Mouse (Mus musculus): ENCODE data around the gene Robo1. TPM values are rescaled to one million over a fixed set of nuclear protein-coding genes. Genes with fewer than 3 reads are reported as not detected.

Robo1 gene
- polyA plus RNA-seq, 1 experiment from 2014 or later: 23.7 TPM

DNA sequence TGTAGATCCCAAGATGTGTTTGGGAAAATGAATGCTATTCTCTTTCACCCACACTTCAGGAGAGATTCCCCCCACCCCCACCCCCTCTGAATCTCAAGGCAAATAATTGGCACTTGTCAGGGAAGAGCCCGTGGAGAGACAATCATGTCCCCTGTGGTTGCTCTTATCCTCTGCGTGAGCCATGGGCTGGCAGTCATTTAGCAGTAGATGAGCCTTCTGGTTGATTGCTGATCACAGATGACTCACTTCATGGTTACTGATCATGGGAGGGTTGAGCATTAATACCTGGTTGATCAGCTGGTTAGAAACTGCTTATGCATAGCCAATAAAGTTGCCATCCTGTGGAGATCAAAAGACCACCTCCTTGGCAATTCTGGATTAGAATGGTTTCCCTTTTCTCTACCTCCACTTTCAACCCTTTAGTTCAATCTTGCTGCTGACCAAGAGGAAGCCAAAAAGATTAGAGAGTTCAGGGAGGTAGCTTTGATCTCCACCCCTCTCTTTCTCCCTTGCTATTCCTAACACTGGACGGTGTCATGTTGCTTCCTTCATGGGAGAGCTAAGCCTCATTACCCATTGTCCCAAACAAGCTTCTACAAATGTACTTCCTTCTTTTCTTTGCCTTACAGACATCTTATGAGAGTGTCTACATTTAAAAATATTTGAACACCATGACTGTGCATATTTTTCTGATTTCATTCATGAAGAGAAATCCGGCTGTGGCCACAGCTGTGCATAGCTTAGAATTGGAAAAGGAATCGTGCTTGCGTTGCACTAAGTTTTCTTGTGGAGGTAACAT, 362.3 kb downstream of the Robo1 start:
- Histone ChIP-seq H3K27me3 (replicated peaks) (no peaks in the 10 kb centered on the region), H3K27ac (no peak overlapping the region), H3K36me3 (no peaks in the 10 kb centered on the region), H3K4me2 (no peak overlapping the region), H3K9ac (no peak overlapping the region), H3K9me3 (no peaks in the 10 kb centered on the region), H3K4me1 (no peaks in the 10 kb centered on the region), H3K4me3 (replicated peaks) (no peak overlapping the region)
- 60% methylated on average over 6 of the region's 6 CpGs for WGBS
- no peak for ATAC-seq (ENCODE audit: insufficient read depth, low FRiP score, low read depth)

DNA sequence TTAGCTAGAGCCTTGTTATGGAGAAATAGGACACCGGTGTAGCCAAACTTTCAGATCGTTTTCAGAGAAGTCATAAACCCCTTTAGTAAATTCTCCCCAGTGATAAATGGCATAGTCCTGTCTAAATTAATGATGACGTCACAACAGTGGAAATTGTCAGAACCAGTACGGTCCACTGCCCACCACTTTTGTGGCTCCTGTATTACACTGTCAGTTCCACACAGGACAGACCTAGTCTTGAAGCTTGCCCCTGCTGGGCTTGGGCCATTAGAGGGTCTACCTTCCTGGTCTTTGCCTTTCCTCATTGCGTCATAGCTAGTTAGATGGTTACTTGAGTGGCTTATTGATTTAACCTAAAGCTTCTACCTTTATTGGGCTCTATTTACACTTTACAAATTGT, 369.1 kb downstream of the Robo1 start:
- no peaks in the 10 kb centered on the region for H3K9me3 ChIP-seq
- no peak for ATAC-seq (ENCODE audit: insufficient read depth, low FRiP score, low read depth)
- H3K36me3 ChIP-seq: no peaks in the 10 kb centered on the region
- H3K27ac ChIP-seq: no peak overlapping the region
- H3K4me3 ChIP-seq (replicated peaks): no peak overlapping the region
- H3K4me1 ChIP-seq: no peaks in the 10 kb centered on the region
- no peaks in the 10 kb centered on the region for H3K27me3 ChIP-seq (replicated peaks)
- 67% methylated on average over 5 of the region's 5 CpGs for WGBS
- H3K4me2 ChIP-seq: no peak overlapping the region
- H3K9ac ChIP-seq: no peak overlapping the region

DNA sequence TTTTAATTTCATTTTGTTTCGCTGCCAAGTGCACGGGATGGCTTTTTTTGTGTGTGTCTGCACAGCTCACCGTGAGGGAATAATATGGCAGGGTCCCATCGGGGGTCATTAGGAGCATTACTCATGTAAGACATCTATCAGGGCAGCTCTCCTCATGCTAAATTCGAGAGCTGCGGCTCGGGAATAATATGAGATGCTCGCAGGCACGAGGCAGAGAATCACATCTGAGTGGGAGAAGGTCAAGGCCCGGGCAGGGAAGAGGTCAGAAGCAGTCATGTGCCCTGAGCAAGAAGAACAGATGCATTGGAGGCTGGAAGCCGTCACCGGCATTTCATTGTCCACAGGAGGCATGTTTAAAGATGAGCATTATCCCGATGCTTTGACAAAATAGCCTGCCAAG, 370.3 kb downstream of the Robo1 start:
- 32% methylated on average over 13 of the region's 13 CpGs for WGBS
- H3K4me2 ChIP-seq: no peak overlapping the region
- no peak overlapping the region for H3K4me3 ChIP-seq (replicated peaks)
- no peak overlapping the region for H3K9ac ChIP-seq
- H3K36me3 ChIP-seq: no peaks in the 10 kb centered on the region
- no peak overlapping the region for H3K27ac ChIP-seq
- no peak for ATAC-seq (ENCODE audit: insufficient read depth, low FRiP score, low read depth)
- no peaks in the 10 kb centered on the region for H3K4me1 ChIP-seq
- no peaks in the 10 kb centered on the region for H3K27me3 ChIP-seq (replicated peaks)
- H3K9me3 ChIP-seq: no peaks in the 10 kb centered on the region

DNA sequence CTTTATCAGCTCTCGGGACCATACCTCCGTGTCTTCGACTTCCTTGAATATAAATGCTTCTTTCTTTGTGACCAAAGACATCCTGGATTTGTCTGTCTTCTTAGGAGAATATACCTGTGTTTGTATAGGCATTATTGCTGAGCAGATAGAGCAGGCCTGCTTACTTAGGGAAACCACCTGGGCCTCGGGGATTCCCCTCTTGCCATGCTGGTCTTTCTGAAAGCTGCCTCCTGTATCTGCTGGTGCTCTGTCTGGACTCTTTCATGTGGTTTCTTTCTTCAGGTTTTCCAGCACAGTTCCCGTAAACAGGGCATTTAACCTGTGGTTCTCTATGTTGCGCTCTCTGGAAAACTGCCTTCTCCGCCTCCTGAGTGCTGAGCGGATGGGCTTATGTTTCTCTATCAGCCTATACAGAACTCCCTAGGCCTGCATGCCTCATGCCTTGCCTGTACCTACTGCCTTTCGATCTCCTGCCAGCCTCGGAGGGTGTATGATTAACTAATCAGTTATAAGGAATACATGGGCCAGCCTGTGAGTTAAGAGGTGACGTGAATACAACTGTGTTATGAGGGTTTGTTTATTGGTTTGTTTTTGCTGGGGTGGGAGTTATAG, 370.9 kb downstream of the Robo1 start:
- 64% methylated on average over 11 of the region's 11 CpGs for WGBS
- H3K36me3 ChIP-seq: no peaks in the 10 kb centered on the region
- no peaks in the 10 kb centered on the region for H3K4me1 ChIP-seq
- no peak overlapping the region for H3K27ac ChIP-seq
- no peak for ATAC-seq (ENCODE audit: insufficient read depth, low FRiP score, low read depth)
- H3K9me3 ChIP-seq: no peaks in the 10 kb centered on the region
- H3K4me3 ChIP-seq (replicated peaks): no peak overlapping the region
- no peak overlapping the region for H3K9ac ChIP-seq
- no peak overlapping the region for H3K4me2 ChIP-seq
- no peaks in the 10 kb centered on the region for H3K27me3 ChIP-seq (replicated peaks)

DNA sequence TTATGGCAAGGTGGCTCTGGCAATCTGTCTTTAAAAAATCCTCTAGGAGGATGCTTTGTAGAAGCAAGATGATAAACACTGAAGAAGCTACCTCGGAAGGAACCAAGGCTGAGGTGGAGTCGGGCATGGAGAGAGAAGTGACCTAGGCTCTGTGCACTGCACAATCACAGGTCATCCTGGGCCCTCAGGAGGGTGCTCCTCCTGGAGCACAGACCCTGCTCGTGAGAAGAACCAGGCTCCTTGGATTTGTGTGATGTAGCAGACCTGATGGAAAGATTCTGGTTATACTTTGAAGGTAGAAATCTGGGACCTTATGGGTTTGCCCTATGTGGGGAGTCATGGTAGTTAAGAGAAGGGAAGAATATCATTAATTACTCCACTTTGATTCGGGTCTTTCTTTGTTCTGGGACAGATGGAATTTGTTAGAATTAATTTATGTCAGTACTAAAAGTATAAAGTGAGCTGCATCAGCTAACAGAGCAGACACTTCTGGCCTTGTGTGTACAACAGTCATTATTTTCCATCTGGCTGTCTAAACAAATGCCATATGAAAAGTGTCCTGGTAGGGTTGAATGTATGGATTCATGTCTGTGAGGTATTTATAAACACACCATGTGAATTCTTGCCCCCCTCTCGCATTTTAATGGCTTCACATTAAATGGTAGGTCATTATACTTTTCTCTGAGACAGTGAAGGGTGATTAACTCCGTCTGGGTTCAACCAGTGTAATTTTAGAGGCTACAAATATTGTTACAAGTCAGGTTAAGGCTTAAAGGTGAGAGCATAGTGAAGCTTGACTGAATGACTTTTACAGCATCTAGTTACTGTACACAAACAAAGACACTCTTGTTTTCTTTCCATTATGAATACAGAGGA, 377.7 kb downstream of the Robo1 start:
- no peak overlapping the region for H3K4me3 ChIP-seq (replicated peaks)
- no peak overlapping the region for H3K27ac ChIP-seq
- WGBS: 26% methylated on average over 6 of the region's 6 CpGs
- no peak overlapping the region for H3K9ac ChIP-seq
- 0 out of 2 replicates have a peak overlapping the region, but pooled peaks have one; percentile 28 for H3K4me2 ChIP-seq
- H3K27me3 ChIP-seq (replicated peaks): no peaks in the 10 kb centered on the region
- ATAC-seq (ENCODE audit: insufficient read depth, low FRiP score, low read depth): peak; percentile 30; the same call in 1 of the 2 replicates
- H3K36me3 ChIP-seq: no peaks in the 10 kb centered on the region
- no peaks in the 10 kb centered on the region for H3K9me3 ChIP-seq
- peaks cover 15% of the 10 kb centered on the region; the same call in 1 of the 2 replicates for H3K4me1 ChIP-seq

DNA sequence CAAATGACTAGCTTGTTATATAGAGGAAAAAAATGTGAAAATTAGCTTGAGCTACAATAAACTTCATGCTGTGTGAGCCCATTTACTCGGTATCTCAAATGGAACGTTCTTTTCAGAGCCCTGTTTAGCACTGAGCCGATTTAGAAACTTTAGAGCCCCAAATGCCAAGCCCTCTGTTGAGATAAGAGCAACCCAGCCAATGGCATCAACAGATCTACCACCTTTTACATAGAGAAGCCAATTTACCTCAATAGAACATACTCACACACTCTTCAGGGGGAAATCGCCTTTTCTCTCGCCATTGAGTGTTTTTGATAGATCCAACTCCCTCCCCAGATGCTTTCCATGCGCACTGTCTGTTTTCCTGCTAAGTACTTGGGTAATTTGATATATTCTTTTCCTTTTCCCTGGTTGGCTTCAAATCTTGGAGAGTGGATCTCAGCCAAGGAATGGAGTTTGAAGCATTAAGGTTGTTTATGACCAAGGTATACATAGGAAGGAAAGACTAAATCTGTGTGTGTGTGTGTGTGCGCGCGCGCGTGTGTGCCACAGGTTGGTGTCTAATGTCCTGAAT, 378.5 kb downstream of the Robo1 start:
- 0 out of 2 replicates have a peak, but pooled peaks have one; percentile 18 for ATAC-seq (ENCODE audit: insufficient read depth, low FRiP score, low read depth)
- Histone ChIP-seq H3K27ac (peak overlapping the region; percentile 36), H3K27me3 (replicated peaks) (no peaks in the 10 kb centered on the region), H3K9me3 (no peaks in the 10 kb centered on the region), H3K9ac (no peak overlapping the region), H3K4me3 (replicated peaks) (no peak overlapping the region), H3K36me3 (no peaks in the 10 kb centered on the region), H3K4me2 (peak overlapping the region; percentile 28), H3K4me1 (peaks cover 15% of the 10 kb centered on the region; the same call in 1 of the 2 replicates)
- 52% methylated on average over 11 of the region's 11 CpGs for WGBS

DNA sequence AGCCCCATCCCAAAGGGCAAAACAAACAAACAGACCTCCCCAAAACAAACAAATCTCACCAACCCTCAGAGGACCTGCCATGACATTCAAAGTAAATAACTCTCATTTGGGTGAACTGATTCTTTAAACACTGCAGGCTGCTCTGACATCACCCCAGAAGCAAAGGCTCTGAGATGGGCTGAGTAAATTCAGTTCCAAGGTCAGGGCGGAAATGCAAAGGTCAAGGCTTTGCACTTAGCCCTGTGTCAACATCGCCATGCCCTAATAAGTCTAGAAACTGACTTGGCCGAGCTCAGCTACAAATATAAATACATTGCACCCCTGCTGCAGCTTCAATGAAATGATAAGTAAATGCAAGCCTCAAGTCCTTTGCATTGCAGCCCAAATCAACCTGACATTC, 379.5 kb downstream of the Robo1 start:
- Histone ChIP-seq H3K27ac (peak overlapping the region; percentile 3; the same call in 1 of the 2 replicates), H3K4me3 (replicated peaks) (no peak overlapping the region), H3K36me3 (no peaks in the 10 kb centered on the region), H3K27me3 (replicated peaks) (no peaks in the 10 kb centered on the region), H3K9me3 (no peaks in the 10 kb centered on the region), H3K4me1 (peaks cover 15% of the 10 kb centered on the region; the same call in 1 of the 2 replicates), H3K4me2 (no peak overlapping the region), H3K9ac (no peak overlapping the region)
- ATAC-seq (ENCODE audit: insufficient read depth, low FRiP score, low read depth): no peak
- 32% methylated on average over 3 of the region's 3 CpGs for WGBS

DNA sequence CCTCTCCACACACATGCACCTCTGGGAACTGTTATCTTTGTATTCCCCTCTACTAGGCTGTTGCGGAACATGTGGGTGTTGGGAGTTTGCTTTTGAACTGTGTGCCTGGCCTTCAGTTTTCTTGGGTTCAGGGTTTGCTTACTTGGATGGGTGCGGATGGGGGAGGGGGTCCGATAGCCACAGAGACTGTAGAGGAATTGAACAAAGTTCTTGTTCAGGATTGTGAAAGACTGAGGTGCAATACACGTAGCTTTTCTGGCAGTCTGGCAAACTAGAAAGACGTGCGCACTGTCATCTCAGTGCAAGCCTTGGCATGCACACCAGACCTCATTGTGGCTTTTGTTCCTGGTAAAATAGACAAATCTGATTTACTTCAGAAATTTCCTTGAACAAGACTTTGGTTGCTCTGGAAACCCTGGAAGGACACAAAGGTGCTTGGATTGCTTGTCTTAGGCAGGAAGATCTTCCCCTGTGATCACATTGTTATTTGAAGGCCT, 380.1 kb downstream of the Robo1 start:
- peak; percentile 52; the same call in 1 of the 2 replicates for ATAC-seq (ENCODE audit: insufficient read depth, low FRiP score, low read depth)
- H3K4me3 ChIP-seq (replicated peaks): no peak overlapping the region
- 76% methylated on average over 6 of the region's 6 CpGs for WGBS

DNA sequence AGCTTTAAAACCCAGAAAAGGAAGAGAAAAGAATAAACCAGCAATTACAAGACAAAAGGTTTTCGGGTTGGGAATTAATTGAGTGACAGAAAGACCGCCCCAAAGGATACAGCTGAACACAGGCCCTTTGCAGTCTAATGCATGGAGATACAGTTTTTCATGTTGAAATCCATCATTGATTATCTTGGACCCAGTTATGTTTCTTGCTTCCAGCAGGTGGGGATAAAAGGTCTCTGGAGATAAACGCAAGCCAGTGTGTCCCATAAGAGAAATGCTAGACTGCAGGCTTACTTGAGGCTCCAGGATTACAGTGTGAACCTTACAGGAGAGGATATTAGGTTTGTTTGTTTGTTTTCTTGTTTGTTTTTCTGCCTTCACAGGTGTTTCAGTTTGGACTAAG, 383.8 kb downstream of the Robo1 start:
- WGBS: 36% methylated on average over 3 of the region's 3 CpGs

More for the DNA sequence above, 380.1 kb downstream of the Robo1 start:
- Histone ChIP-seq H3K27me3 (replicated peaks) (no peaks in the 10 kb centered on the region), H3K27ac (peak overlapping the region; percentile 3; the same call in 1 of the 2 replicates), H3K4me1 (peaks cover 15% of the 10 kb centered on the region; the same call in 1 of the 2 replicates), H3K9ac (no peak overlapping the region), H3K9me3 (no peaks in the 10 kb centered on the region), H3K4me2 (no peak overlapping the region), H3K36me3 (no peaks in the 10 kb centered on the region)

DNA sequence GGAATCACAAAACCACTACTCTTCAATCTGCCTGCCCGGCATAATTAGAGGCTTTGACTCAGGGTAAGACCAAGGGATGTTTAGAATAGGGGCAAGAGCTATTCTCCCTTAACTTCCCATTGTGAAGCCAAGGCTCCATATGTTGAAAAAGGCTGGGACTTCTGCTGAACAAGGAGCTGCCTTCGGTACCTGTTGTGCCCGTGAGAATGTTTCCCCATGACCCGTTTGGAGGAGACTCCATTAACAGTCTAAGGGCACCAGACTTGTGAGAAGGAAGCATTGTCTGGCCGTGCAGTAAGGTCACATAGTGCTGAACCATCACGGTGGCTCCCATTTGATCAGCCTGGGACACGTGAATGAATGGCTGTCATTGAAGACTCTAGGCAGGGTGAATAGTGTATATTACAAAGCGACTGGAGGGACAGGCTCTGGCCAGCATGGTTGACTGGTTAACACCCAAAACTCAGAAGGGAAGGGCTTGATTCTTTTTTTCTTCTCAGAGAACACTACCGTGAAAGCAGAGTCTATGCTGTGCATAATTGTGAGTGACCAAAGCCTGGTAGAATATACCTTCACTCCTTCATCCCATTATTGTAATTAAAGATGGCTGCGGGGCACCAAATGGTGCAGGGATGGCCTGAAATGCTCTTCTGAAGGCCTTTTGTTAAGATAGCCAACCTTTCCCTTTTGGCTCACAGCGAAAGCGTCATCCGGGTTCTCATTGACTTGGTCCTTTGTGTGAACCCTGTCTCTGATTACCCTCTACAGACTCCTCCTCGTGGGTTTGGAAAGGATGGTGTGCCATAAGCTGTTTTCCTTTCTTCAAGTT, 385.6 kb downstream of the Robo1 start:
- Histone ChIP-seq H3K4me3 (replicated peaks) (no peak overlapping the region), H3K36me3 (no peaks in the 10 kb centered on the region), H3K9me3 (no peaks in the 10 kb centered on the region), H3K27ac (no peak overlapping the region), H3K4me2 (no peak overlapping the region), H3K9ac (no peak overlapping the region), H3K27me3 (replicated peaks) (no peaks in the 10 kb centered on the region), H3K4me1 (no peaks in the 10 kb centered on the region)
- WGBS: 73% methylated on average over 14 of the region's 14 CpGs
- ATAC-seq (ENCODE audit: insufficient read depth, low FRiP score, low read depth): no peak

More for the DNA sequence above, 383.8 kb downstream of the Robo1 start:
- no peak for ATAC-seq (ENCODE audit: insufficient read depth, low FRiP score, low read depth)
- Histone ChIP-seq H3K4me3 (replicated peaks) (no peak overlapping the region), H3K27ac (no peak overlapping the region), H3K27me3 (replicated peaks) (no peaks in the 10 kb centered on the region), H3K9ac (no peak overlapping the region), H3K4me1 (peaks cover 9% of the 10 kb centered on the region; the same call in 1 of the 2 replicates), H3K4me2 (no peak overlapping the region), H3K36me3 (no peaks in the 10 kb centered on the region), H3K9me3 (no peaks in the 10 kb centered on the region)
